Mouse (Mus musculus) MEL (cell line): Measurements from ENCODE around the gene Zfp759. TPM values are rescaled to one million over a fixed set of nuclear protein-coding genes. Genes with fewer than 3 reads are reported as not detected.

Experiments used
- DNase-seq: peaks from one replicate; pipeline ENCODE4 v3.0.0; 2011; ENCODE audit warnings: low read depth, low spot score
- H3K27ac ChIP-seq: 2 replicates; pipeline ENCODE4 v1.5.1; 2012; ENCODE audit warnings: low read depth, mild to moderate bottlenecking, control low read depth, low read length, moderate library complexity; ENCODE audit not compliant: control insufficient read depth
- H3K27me3 ChIP-seq, 2 experiments: fragments of 150-350 bp in 1 of 2; sonication (generic) in 1 of 2; 2 replicates each; pipeline ENCODE4 v1.6.1; 2012; ENCODE audit warnings: low read length in 2 of 2, mild to moderate bottlenecking in 2 of 2, improper control_type of control experiment in 1 of 2, moderate library complexity in 1 of 2; ENCODE audit not compliant: insufficient read depth in 2 of 2, control insufficient read depth in 1 of 2
- H3K36me3 ChIP-seq, 2 experiments: 2 replicates each; pipeline ENCODE4 v1.6.1; 2012 to 2014; ENCODE audit warnings: low read length in 2 of 2, improper control_type of control experiment in 1 of 2, inconsistent platforms in 1 of 2, mild to moderate bottlenecking in 1 of 2; ENCODE audit not compliant: insufficient read depth in 2 of 2, control insufficient read depth in 1 of 2
- H3K4me1 ChIP-seq, 2 experiments: fragments of 150-350 bp in 1 of 2; sonication (generic) in 1 of 2; 2 replicates each; pipeline ENCODE4 v1.6.1; 2012; ENCODE audit warnings: low read length in 2 of 2, improper control_type of control experiment in 1 of 2, mild to moderate bottlenecking in 1 of 2; ENCODE audit not compliant: insufficient read depth in 2 of 2, control insufficient read depth in 1 of 2
- H3K4me3 ChIP-seq, 2 experiments: fragments of 150-350 bp in 1 of 2; sonication (generic) in 1 of 2; 2 replicates each; pipeline ENCODE4 v1.5.1; 2012; ENCODE audit warnings: low read depth in 2 of 2, low read length in 2 of 2, mild to moderate bottlenecking in 2 of 2, moderate library complexity in 2 of 2, control low read depth in 1 of 2, improper control_type of control experiment in 1 of 2; ENCODE audit not compliant: control insufficient read depth in 1 of 2, insufficient read depth in 1 of 2
- H3K79me2 ChIP-seq: 2 replicates; pipeline ENCODE4 v1.6.1; 2012; ENCODE audit warnings: mild to moderate bottlenecking, low read length, moderate library complexity; ENCODE audit not compliant: control insufficient read depth, poor library complexity, insufficient read depth
- H3K9ac ChIP-seq: 2 replicates; pipeline ENCODE4 v1.6.1; 2012; ENCODE audit warnings: low read depth, mild to moderate bottlenecking, control low read depth, low read length, moderate library complexity; ENCODE audit not compliant: control insufficient read depth, poor library complexity, severe bottlenecking
- H3K9me3 ChIP-seq: fragments of 150-350 bp; sonication (generic); replicated peaks from 2 replicates; pipeline ENCODE4 v1.6.1; 2012; ENCODE audit warnings: mild to moderate bottlenecking, low read length, improper control_type of control experiment, moderate library complexity; ENCODE audit not compliant: insufficient read depth
- BHLHE40 ChIP-seq: IDR thresholded peaks from 2 replicates; pipeline ENCODE4 v1.6.1; 2012; ENCODE audit warnings: low read depth, mild to moderate bottlenecking, inconsistent platforms, low read length, improper control_type of control experiment, borderline replicate concordance
- CTCF ChIP-seq, 3 experiments: IDR thresholded peaks in 2 of 3; conservative IDR thresholded peaks in 1 of 3; 2 replicates each; pipeline ENCODE4 v1.5.1; 2011 to 2012; ENCODE audit warnings: low read length in 3 of 3, low read depth in 2 of 3, mild to moderate bottlenecking in 2 of 3, improper control_type of control experiment in 1 of 3, inconsistent platforms in 1 of 3, mixed read lengths in 1 of 3, moderate library complexity in 1 of 3; ENCODE audit not compliant: control insufficient read depth in 1 of 3, insufficient read depth in 1 of 3, poor library complexity in 1 of 3, severe bottlenecking in 1 of 3
- E2F4 ChIP-seq: IDR thresholded peaks from 2 replicates; pipeline ENCODE4 v1.6.1; 2011; ENCODE audit warnings: low read depth, low read length, improper control_type of control experiment, borderline replicate concordance
- EP300 ChIP-seq, 2 experiments: IDR thresholded peaks; 2 replicates each; pipeline ENCODE4 v1.6.1; 2011; ENCODE audit warnings: improper control_type of control experiment in 2 of 2, low read length in 2 of 2, low read depth in 1 of 2, mild to moderate bottlenecking in 1 of 2
- GABPA ChIP-seq: IDR thresholded peaks from 2 replicates; pipeline ENCODE4 v1.6.1; 2012; ENCODE audit warnings: low read depth, mild to moderate bottlenecking, inconsistent platforms, low read length, improper control_type of control experiment, moderate library complexity
- GATA1 ChIP-seq: IDR thresholded peaks from 2 replicates; pipeline ENCODE4 v1.6.1; 2011; ENCODE audit warnings: low read depth, low read length, improper control_type of control experiment
- HCFC1 ChIP-seq: IDR thresholded peaks from 2 replicates; pipeline ENCODE4 v1.6.1; 2012; ENCODE audit warnings: low read depth, mild to moderate bottlenecking, inconsistent platforms, low read length, improper control_type of control experiment, moderate library complexity
- JUND ChIP-seq: IDR thresholded peaks from 2 replicates; pipeline ENCODE4 v1.6.1; 2011; ENCODE audit warnings: low read depth, mild to moderate bottlenecking, improper control_type of control experiment, low read length
- KAT2A ChIP-seq: conservative IDR thresholded peaks from 2 replicates; pipeline ENCODE4 v1.6.1; 2012; ENCODE audit warnings: low read depth, low read length, improper control_type of control experiment, inconsistent platforms
- MAFK ChIP-seq: IDR thresholded peaks from 2 replicates; pipeline ENCODE4 v1.6.1; 2011; ENCODE audit warnings: low read depth, mild to moderate bottlenecking, low read length, improper control_type of control experiment, borderline replicate concordance
- MAX ChIP-seq: IDR thresholded peaks from 2 replicates; pipeline ENCODE4 v1.6.1; 2011; ENCODE audit warnings: low read length, improper control_type of control experiment
- MAZ ChIP-seq: IDR thresholded peaks from 2 replicates; pipeline ENCODE4 v1.6.1; 2012; ENCODE audit warnings: low read depth, mild to moderate bottlenecking, inconsistent platforms, low read length, improper control_type of control experiment
- MEF2A ChIP-seq: IDR thresholded peaks from 2 replicates; pipeline ENCODE4 v1.6.1; 2014; ENCODE audit warnings: low read depth, mild to moderate bottlenecking, inconsistent platforms, low read length, improper control_type of control experiment; ENCODE audit not compliant: poor library complexity, insufficient replicate concordance, severe bottlenecking; ENCODE audit errors: extremely low read depth
- MXI1 ChIP-seq: IDR thresholded peaks from 2 replicates; pipeline ENCODE4 v1.6.1; 2011; ENCODE audit warnings: mild to moderate bottlenecking, low read depth, low read length, improper control_type of control experiment
- MYC ChIP-seq: IDR thresholded peaks from 2 replicates; pipeline ENCODE4 v1.6.1; 2011; ENCODE audit warnings: low read depth, mild to moderate bottlenecking, low read length, improper control_type of control experiment, moderate library complexity
- NRF1 ChIP-seq: IDR thresholded peaks from 2 replicates; pipeline ENCODE4 v1.6.1; 2014; ENCODE audit warnings: low read depth, mild to moderate bottlenecking, inconsistent platforms, low read length, improper control_type of control experiment, moderate library complexity; ENCODE audit not compliant: poor library complexity, insufficient read depth, severe bottlenecking
- POLR2AphosphoS2 ChIP-seq: IDR thresholded peaks from 2 replicates; pipeline ENCODE4 v1.6.1; 2011; ENCODE audit warnings: low read length, improper control_type of control experiment
- POLR2AphosphoS5 ChIP-seq: IDR thresholded peaks from 2 replicates; pipeline ENCODE4 v1.6.1; 2012; ENCODE audit warnings: low read depth, borderline replicate concordance, mild to moderate bottlenecking, inconsistent platforms, low read length, moderate library complexity, mixed read lengths
- RAD21 ChIP-seq: IDR thresholded peaks from 2 replicates; pipeline ENCODE4 v1.6.1; 2011; ENCODE audit warnings: mild to moderate bottlenecking, low read depth, low read length, improper control_type of control experiment
- RCOR1 ChIP-seq: IDR thresholded peaks from 2 replicates; pipeline ENCODE4 v1.6.1; 2012; ENCODE audit warnings: low read depth, mild to moderate bottlenecking, inconsistent platforms, low read length, improper control_type of control experiment
- SIN3A ChIP-seq: IDR thresholded peaks from 2 replicates; pipeline ENCODE4 v1.6.1; 2012; ENCODE audit warnings: low read length, improper control_type of control experiment, inconsistent platforms
- SMC3 ChIP-seq: IDR thresholded peaks from 2 replicates; pipeline ENCODE4 v1.6.1; 2011; ENCODE audit warnings: low read depth, low read length, improper control_type of control experiment
- TCF12 ChIP-seq: IDR thresholded peaks from 2 replicates; pipeline ENCODE4 v1.6.1; 2014; ENCODE audit warnings: low read depth, mild to moderate bottlenecking, inconsistent platforms, low read length, improper control_type of control experiment, moderate library complexity
- UBTF ChIP-seq: IDR thresholded peaks from 2 replicates; pipeline ENCODE4 v1.6.1; 2012; ENCODE audit warnings: low read depth, mild to moderate bottlenecking, inconsistent platforms, low read length, improper control_type of control experiment, moderate library complexity, borderline replicate concordance; ENCODE audit not compliant: insufficient read depth
- USF1 ChIP-seq: IDR thresholded peaks from 2 replicates; pipeline ENCODE4 v1.6.1; 2014; ENCODE audit warnings: low read depth, mild to moderate bottlenecking, inconsistent platforms, low read length, improper control_type of control experiment, moderate library complexity
- USF2 ChIP-seq, 2 experiments: IDR thresholded peaks; 2 replicates each; pipeline ENCODE4 v1.6.1; 2011 to 2012; ENCODE audit warnings: improper control_type of control experiment in 2 of 2, low read length in 2 of 2, borderline replicate concordance in 1 of 2, inconsistent platforms in 1 of 2, low read depth in 1 of 2, mild to moderate bottlenecking in 1 of 2; ENCODE audit not compliant: insufficient read depth in 1 of 2
- ZC3H11A ChIP-seq: IDR thresholded peaks from 2 replicates; pipeline ENCODE4 v1.6.1; 2012; ENCODE audit warnings: low read depth, mild to moderate bottlenecking, inconsistent platforms, low read length, improper control_type of control experiment
- ZKSCAN1 ChIP-seq: IDR thresholded peaks from 2 replicates; pipeline ENCODE4 v1.6.1; 2012; ENCODE audit warnings: low read depth, mild to moderate bottlenecking, inconsistent platforms, low read length, improper control_type of control experiment, moderate library complexity
- ZMIZ1 ChIP-seq: IDR thresholded peaks from 2 replicates; pipeline ENCODE4 v1.6.1; 2012; ENCODE audit warnings: low read depth, mild to moderate bottlenecking, inconsistent platforms, low read length, improper control_type of control experiment, moderate library complexity
- ZNF384 ChIP-seq: IDR thresholded peaks from 2 replicates; pipeline ENCODE4 v1.6.1; 2012; ENCODE audit warnings: low read depth, mild to moderate bottlenecking, inconsistent platforms, low read length, improper control_type of control experiment
- polyA plus RNA-seq, 2 experiments: library from polyadenylated mRNA; stranded (reverse) in 1 of 2; unstranded in 1 of 2; fragments of >175 nt in 1 of 2; fragments of >200 nt in 1 of 2; gene quantifications; 2 replicates each; pipeline versions ENCODE4 v1.2.1 to v1.2.4; 2012; ENCODE audit warnings: low replicate concordance in 2 of 2, low read depth in 1 of 2; ENCODE audit not compliant: insufficient read length in 2 of 2, insufficient read depth in 1 of 2, missing spikeins in 1 of 2
- total RNA-seq: library from RNA; depleted of rRNA; stranded (reverse); fragments of 300-350 nt; gene quantifications from 2 replicates; pipeline ENCODE4 v1.2.3, GENCODE M21; 2012

Gene Zfp759
- total and polyA plus RNA-seq, 3 experiments: 1.5 to 2.3 TPM; not detected in 1

- TF ChIP-seq GABPA (no peak), CTCF (IDR thresholded peaks at IDR 0.05 in 2 of 3, conservative IDR thresholded peaks at IDR 0.05 in 1 of 3; ENCODE audit: control insufficient read depth in 1 of 3, insufficient read depth in 1 of 3, low read depth in 2 of 3, low read length in 3 of 3, poor library complexity in 1 of 3, severe bottlenecking in 1 of 3) (peak; percentile 52 to 89 (median 73)), SIN3A (peak; percentile 94; the same call in 1 of the 2 replicates), GATA1 (peak; percentile 22; the same call in 1 of the 2 replicates), ZKSCAN1 (no peak), MAX (no peak; the same call in none of the 2 replicates), TCF12 (peak; percentile 62), RAD21 (peak; percentile 65)
Observed at GRCm38 (mm10) chr13:67108194-67108820, 13.2 kb upstream of the Zfp759 start, which contains the start of gene Gm28557 (continued).

GRCm38 (mm10) chr13:67108821-67109206 is 12.6 kb upstream of the Zfp759 start:
- peak overlapping the region; percentile 20 for H3K27ac ChIP-seq
- peak overlapping the region; percentile 60 for H3K9ac ChIP-seq
- no peak for DNase-seq
- H3K4me1 ChIP-seq: peaks cover 0 to 7% of the 10 kb centered on the region in 2 experiments; a peak in 2 of 4 replicates
- no peaks in the 10 kb centered on the region for H3K9me3 ChIP-seq
- peaks cover 0 to 12% of the 10 kb centered on the region in 2 experiments; a peak in 2 of 4 replicates for H3K36me3 ChIP-seq
- H3K27me3 ChIP-seq: no peaks in the 10 kb centered on the region
- H3K4me3 ChIP-seq: peak overlapping the region; percentile 25 to 63
- H3K79me2 ChIP-seq: peaks cover 7% of the 10 kb centered on the region
- TF ChIP-seq EP300 (IDR thresholded peaks at IDR 0.05; ENCODE audit: low read depth in 1 of 2, low read length in 2 of 2): no peak
- no peak for TF ChIP-seq JUND
- no peak for TF ChIP-seq USF2 (IDR thresholded peaks at IDR 0.05; ENCODE audit: borderline replicate concordance in 1 of 2, insufficient read depth in 1 of 2, low read depth in 1 of 2, low read length in 2 of 2)
- TF ChIP-seq MYC: peak; percentile 54; the same call in 1 of the 2 replicates
- TF ChIP-seq CTCF (IDR thresholded peaks at IDR 0.05 in 2 of 3, conservative IDR thresholded peaks at IDR 0.05 in 1 of 3; ENCODE audit: control insufficient read depth in 1 of 3, insufficient read depth in 1 of 3, low read depth in 2 of 3, low read length in 3 of 3, poor library complexity in 1 of 3, severe bottlenecking in 1 of 3): peak in 2 of 3 experiments; percentile 35 to 65; a peak in 4 of 6 replicates
- no peak for TF ChIP-seq MAZ
- TF ChIP-seq RAD21: no peak
- no peak for TF ChIP-seq POLR2AphosphoS5
- no peak for TF ChIP-seq MEF2A
- TF ChIP-seq ZC3H11A: peak; percentile 0; the same call in 1 of the 2 replicates
- no peak for TF ChIP-seq E2F4
- TF ChIP-seq HCFC1: no peak
- no peak for TF ChIP-seq RCOR1
- TF ChIP-seq KAT2A: no peak
- TF ChIP-seq USF1: no peak
- peak; percentile 12; the same call in 1 of the 2 replicates for TF ChIP-seq MAX
- 0 out of 2 replicates have a peak, but pooled peaks have one; percentile 1 for TF ChIP-seq GATA1
- TF ChIP-seq MAFK: no peak
- TF ChIP-seq SIN3A: no peak
- TF ChIP-seq ZNF384: no peak
- no peak for TF ChIP-seq POLR2AphosphoS2
- TF ChIP-seq SMC3: peak; percentile 50
- no peak for TF ChIP-seq NRF1
- peak; percentile 58 for TF ChIP-seq MXI1
- TF ChIP-seq UBTF: no peak
- no peak; the same call in 1 of the 2 replicates for TF ChIP-seq ZMIZ1
- TF ChIP-seq BHLHE40: no peak
